Mouse (Mus musculus): ENCODE measurements around the gene Rasa2. TPM values are rescaled to one million over a fixed set of nuclear protein-coding genes. Genes with fewer than 3 reads are reported as not detected.
A peak's percentile ranks its signal among the peaks of the same experiment; 100 is the strongest.

The Rasa2 gene
- polyA plus RNA-seq, 1 experiment from 2014 or later = 9.7 TPM

DNA sequence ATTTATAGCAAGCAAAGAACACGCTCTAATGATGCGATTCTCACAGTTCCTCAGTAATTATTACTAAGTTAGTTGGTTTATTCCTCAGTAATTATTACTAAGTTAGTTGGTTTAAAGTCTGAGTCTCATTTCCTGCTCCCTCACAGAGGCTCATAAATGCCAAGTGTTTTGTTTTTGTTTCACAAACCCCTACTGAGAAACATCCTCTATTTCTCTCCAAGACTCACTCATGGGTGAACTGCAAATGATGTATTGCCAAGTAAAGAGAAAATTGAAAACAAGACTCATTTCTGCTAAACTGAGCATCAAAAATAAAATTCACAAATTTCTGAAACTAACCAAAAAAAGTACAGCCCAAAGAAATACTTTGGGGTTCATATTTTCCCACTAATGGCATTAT, 47.9 kb downstream of the Rasa2 start:
- no peaks in the 10 kb centered on the region for H3K9me3 ChIP-seq (replicated peaks; ENCODE audit: control insufficient read depth, low read length)
- DNase-seq (ENCODE audit: low spot score) (no peak), ATAC-seq (no peak)
- H3K27ac ChIP-seq (ENCODE audit: low read depth, low read length) = no peak overlapping the region
- 95% methylated on average over 2 of the region's 2 CpGs for WGBS
- no peaks in the 10 kb centered on the region for H3K4me1 ChIP-seq (ENCODE audit: control insufficient read depth, insufficient read depth, low read length)
- no peak overlapping the region for H3K9ac ChIP-seq (ENCODE audit: low read length)
- H3K27me3 ChIP-seq (replicated peaks; ENCODE audit: control insufficient read depth, insufficient read depth, low read length) = no peaks in the 10 kb centered on the region
- no peak overlapping the region for H3K4me3 ChIP-seq (ENCODE audit: low read depth, low read length)
- H3K4me2 ChIP-seq (ENCODE audit: low read length) = no peak overlapping the region
- peaks cover 7% of the 10 kb centered on the region for H3K36me3 ChIP-seq (ENCODE audit: control insufficient read depth, insufficient read depth, low read length)

DNA sequence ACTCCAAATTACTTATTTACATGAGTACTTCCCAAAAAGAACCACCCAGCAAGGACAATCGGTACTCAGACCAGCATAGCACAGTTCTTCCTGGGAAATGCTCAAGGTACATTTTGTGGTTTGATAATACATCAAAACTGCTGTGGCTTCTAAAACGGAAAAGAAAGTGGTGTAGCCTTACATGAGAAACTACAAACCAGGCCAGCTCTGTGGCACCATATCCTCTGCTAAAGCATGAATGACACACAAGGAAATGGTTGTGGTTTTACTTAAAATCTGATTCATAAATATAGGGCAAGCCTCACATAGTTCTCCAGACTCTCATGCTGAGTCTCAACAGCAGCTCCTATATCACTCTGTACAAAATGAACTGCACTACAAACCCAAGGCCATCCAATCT, 48.3 kb downstream of the Rasa2 start:
- no peaks in the 10 kb centered on the region for H3K9me3 ChIP-seq (replicated peaks; ENCODE audit: control insufficient read depth, low read length)
- H3K9ac ChIP-seq (ENCODE audit: low read length) = no peak overlapping the region
- 95% methylated on average over 2 of the region's 2 CpGs for WGBS
- no peak overlapping the region for H3K4me3 ChIP-seq (ENCODE audit: low read depth, low read length)
- no peak overlapping the region for H3K27ac ChIP-seq (ENCODE audit: low read depth, low read length)
- H3K27me3 ChIP-seq (replicated peaks; ENCODE audit: control insufficient read depth, insufficient read depth, low read length) = no peaks in the 10 kb centered on the region
- H3K4me2 ChIP-seq (ENCODE audit: low read length) = no peak overlapping the region
- DNase-seq (ENCODE audit: low spot score) = no peak
- peaks cover 7% of the 10 kb centered on the region for H3K36me3 ChIP-seq (ENCODE audit: control insufficient read depth, insufficient read depth, low read length)
- no peaks in the 10 kb centered on the region for H3K4me1 ChIP-seq (ENCODE audit: control insufficient read depth, insufficient read depth, low read length)
- ATAC-seq = no peak

DNA sequence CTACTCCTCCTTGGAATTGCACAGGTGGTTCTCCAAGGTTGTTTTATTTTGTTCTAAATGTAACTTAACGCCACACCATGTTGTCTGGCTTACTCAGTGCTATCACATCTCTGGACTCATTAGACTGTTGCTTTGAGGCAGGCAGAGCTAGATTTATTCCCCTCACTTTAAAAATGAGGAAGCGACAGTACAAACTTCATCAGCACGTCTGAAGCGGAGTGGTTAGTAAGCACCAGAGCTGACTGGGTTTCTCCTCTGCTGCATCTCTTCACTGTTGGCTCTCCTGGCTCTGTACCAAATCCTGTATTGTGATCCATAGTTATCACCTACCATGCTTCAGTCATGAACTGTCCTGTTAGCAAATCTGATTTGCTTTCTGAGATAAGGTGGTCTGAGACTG, 53.2 kb downstream of the Rasa2 start:
- Histone ChIP-seq H3K4me2 (ENCODE audit: low read length) (no peak overlapping the region), H3K27ac (ENCODE audit: low read depth, low read length) (no peak overlapping the region), H3K9me3 (replicated peaks; ENCODE audit: control insufficient read depth, low read length) (no peaks in the 10 kb centered on the region), H3K27me3 (replicated peaks; ENCODE audit: control insufficient read depth, insufficient read depth, low read length) (no peaks in the 10 kb centered on the region), H3K4me3 (ENCODE audit: low read depth, low read length) (no peak overlapping the region), H3K36me3 (ENCODE audit: control insufficient read depth, insufficient read depth, low read length) (peaks cover 14% of the 10 kb centered on the region; the same call in 1 of the 2 replicates), H3K9ac (ENCODE audit: low read length) (no peak overlapping the region), H3K4me1 (ENCODE audit: control insufficient read depth, insufficient read depth, low read length) (no peaks in the 10 kb centered on the region)
- ATAC-seq (no peak), DNase-seq (ENCODE audit: low spot score) (no peak)
- 92% methylated on average over 4 of the region's 4 CpGs for WGBS

DNA sequence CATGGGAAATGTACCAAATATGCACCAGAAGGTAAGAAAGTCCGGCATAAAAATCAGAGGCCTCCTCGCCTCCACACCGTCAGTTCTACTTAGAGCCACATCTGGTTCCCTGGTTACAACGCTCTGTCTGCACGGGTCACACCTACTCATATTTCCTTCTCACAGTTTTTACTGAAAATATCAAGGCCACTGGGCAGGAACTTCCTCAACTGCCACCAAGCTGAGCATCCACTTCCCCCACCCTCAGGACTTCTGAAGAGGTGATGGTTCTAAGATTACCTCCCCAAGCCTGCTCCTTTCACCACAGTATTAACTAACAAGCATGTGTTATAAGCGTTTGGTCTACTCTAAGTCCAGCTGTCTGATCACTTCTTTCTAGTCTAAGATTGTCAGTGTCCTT, 53.7 kb downstream of the Rasa2 start:
- Histone ChIP-seq H3K9ac (ENCODE audit: low read length) (no peak overlapping the region), H3K27me3 (replicated peaks; ENCODE audit: control insufficient read depth, insufficient read depth, low read length) (no peaks in the 10 kb centered on the region), H3K4me3 (ENCODE audit: low read depth, low read length) (no peak overlapping the region), H3K27ac (ENCODE audit: low read depth, low read length) (no peak overlapping the region), H3K9me3 (replicated peaks; ENCODE audit: control insufficient read depth, low read length) (no peaks in the 10 kb centered on the region), H3K4me2 (ENCODE audit: low read length) (no peak overlapping the region), H3K4me1 (ENCODE audit: control insufficient read depth, insufficient read depth, low read length) (no peaks in the 10 kb centered on the region), H3K36me3 (ENCODE audit: control insufficient read depth, insufficient read depth, low read length) (peaks cover 14% of the 10 kb centered on the region; the same call in 1 of the 2 replicates)
- WGBS = 89% methylated on average over 6 of the region's 6 CpGs
- ATAC-seq = no peak
- DNase-seq (ENCODE audit: low spot score) = no peak

DNA sequence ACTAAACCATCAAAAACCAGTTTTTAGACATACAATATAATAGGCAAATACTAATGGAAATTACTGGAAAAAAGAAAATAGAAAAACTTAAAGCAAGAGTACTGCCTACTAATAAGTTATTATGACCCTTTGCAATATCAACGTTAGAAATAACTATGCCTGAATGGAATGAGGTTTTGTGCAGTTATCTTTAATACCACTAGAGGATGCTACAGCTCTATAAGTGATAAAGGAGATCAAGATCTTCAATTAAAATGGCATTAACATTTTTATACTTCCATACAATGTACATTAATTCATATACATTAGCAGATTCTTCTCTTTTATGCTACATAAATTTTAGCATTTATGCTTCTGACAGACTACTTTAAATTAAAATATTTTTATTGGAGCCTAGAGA, 58.2 kb downstream of the Rasa2 start:
- 9% methylated on average over 1 of the region's 1 CpGs for WGBS
- DNase-seq (ENCODE audit: low spot score) = peak; percentile 77
- no peak overlapping the region for H3K4me2 ChIP-seq (ENCODE audit: low read length)

DNA sequence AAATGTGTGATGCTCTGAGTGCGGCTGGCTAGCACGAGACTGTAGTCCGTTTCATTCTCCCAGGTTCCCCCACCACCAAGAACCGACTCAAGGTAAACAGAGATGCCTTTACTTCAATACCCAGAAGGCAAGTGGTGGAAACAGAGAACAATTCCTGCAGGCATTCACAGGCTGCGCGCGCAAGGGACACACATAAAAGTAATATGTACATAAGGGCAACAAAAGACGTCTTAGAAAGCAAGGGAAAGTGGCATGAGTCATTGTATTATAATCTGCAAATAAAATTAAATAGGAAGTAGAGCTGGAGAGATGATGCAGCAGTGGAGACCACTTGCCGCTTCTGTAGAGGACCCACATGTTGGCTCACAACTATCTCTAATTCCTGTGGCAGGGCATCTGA, 58.7 kb downstream of the Rasa2 start:
- H3K9me3 ChIP-seq (replicated peaks; ENCODE audit: control insufficient read depth, low read length) = no peaks in the 10 kb centered on the region
- H3K4me2 ChIP-seq (ENCODE audit: low read length) = no peak overlapping the region
- no peak overlapping the region for H3K9ac ChIP-seq (ENCODE audit: low read length)
- whole genome bisulfite sequencing = 88% methylated on average over 9 of the region's 9 CpGs
- H3K4me3 ChIP-seq (ENCODE audit: low read depth, low read length) = no peak overlapping the region
- H3K36me3 ChIP-seq (ENCODE audit: control insufficient read depth, insufficient read depth, low read length) = peaks cover 22% of the 10 kb centered on the region
- H3K27ac ChIP-seq (ENCODE audit: low read depth, low read length) = no peak overlapping the region
- ATAC-seq = no peak
- no peaks in the 10 kb centered on the region for H3K4me1 ChIP-seq (ENCODE audit: control insufficient read depth, insufficient read depth, low read length)
- DNase-seq (ENCODE audit: low spot score) = no peak
- no peaks in the 10 kb centered on the region for H3K27me3 ChIP-seq (replicated peaks; ENCODE audit: control insufficient read depth, insufficient read depth, low read length)

More for the DNA sequence above, 58.2 kb downstream of the Rasa2 start:
- no peaks in the 10 kb centered on the region for H3K4me1 ChIP-seq (ENCODE audit: control insufficient read depth, insufficient read depth, low read length)
- H3K4me3 ChIP-seq (ENCODE audit: low read depth, low read length) = no peak overlapping the region
- H3K9me3 ChIP-seq (replicated peaks; ENCODE audit: control insufficient read depth, low read length) = no peaks in the 10 kb centered on the region
- no peak overlapping the region for H3K27ac ChIP-seq (ENCODE audit: low read depth, low read length)
- ATAC-seq = no peak
- no peaks in the 10 kb centered on the region for H3K27me3 ChIP-seq (replicated peaks; ENCODE audit: control insufficient read depth, insufficient read depth, low read length)
- H3K36me3 ChIP-seq (ENCODE audit: control insufficient read depth, insufficient read depth, low read length) = peaks cover 20% of the 10 kb centered on the region
- no peak overlapping the region for H3K9ac ChIP-seq (ENCODE audit: low read length)

DNA sequence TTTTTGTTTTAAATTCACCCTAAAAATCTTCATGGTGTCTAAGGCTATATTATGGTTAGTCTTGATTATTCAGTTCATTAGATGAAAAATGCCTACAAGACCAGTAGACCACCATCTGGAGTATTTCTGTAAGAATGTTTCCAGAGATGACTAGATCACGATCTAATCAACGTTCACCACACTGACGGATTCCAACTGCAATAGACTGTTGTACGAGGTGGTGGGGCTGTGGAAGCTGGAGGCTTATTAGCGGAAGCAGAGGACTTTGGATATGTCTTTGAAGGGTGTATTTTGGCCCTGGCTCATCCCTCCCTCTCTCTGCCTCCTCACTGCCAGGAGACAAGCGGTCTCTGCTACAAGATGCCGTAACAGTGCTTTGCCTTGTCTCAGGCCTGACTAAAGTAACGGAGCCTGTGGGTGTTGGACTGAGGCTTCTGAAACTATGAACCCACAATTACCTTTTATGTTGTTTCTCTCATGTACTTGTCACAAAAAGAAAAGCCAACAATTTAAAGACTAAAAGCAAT, 64.9 kb downstream of the Rasa2 start:
- 86% methylated on average over 8 of the region's 8 CpGs for WGBS
- no peak for ATAC-seq
- Histone ChIP-seq H3K36me3 (ENCODE audit: control insufficient read depth, insufficient read depth, low read length) (peaks cover 33% of the 10 kb centered on the region), H3K9me3 (replicated peaks; ENCODE audit: control insufficient read depth, low read length) (no peaks in the 10 kb centered on the region), H3K4me3 (ENCODE audit: low read depth, low read length) (no peak overlapping the region), H3K27ac (ENCODE audit: low read depth, low read length) (no peak overlapping the region), H3K27me3 (replicated peaks; ENCODE audit: control insufficient read depth, insufficient read depth, low read length) (no peaks in the 10 kb centered on the region), H3K4me2 (ENCODE audit: low read length) (no peak overlapping the region), H3K4me1 (ENCODE audit: control insufficient read depth, insufficient read depth, low read length) (no peaks in the 10 kb centered on the region), H3K9ac (ENCODE audit: low read length) (no peak overlapping the region)
- DNase-seq (ENCODE audit: low spot score) = no peak

DNA sequence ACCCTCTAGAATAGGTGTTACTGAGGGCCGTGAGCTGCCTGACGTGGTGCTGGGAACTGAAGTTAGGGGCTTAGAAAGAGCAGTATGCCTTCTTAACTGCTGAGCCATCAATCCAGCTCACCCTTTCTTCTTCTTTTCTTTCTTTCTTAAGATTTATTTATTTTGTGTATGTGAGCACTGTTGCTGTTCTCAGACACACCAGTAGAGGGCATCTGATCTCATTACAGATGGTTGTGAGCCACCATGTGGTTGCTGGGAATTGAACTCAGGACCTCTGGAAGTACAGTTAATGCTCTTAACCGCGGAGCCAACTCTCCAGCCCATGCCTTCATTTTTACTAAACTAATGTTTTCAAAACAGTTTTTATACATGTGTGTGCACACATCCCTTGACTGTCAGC, 67.9 kb downstream of the Rasa2 start:
- ATAC-seq (no peak), DNase-seq (ENCODE audit: low spot score) (no peak)
- Histone ChIP-seq H3K4me3 (ENCODE audit: low read depth, low read length) (no peak overlapping the region), H3K4me2 (ENCODE audit: low read length) (no peak overlapping the region), H3K27me3 (replicated peaks; ENCODE audit: control insufficient read depth, insufficient read depth, low read length) (no peaks in the 10 kb centered on the region), H3K9ac (ENCODE audit: low read length) (no peak overlapping the region), H3K9me3 (replicated peaks; ENCODE audit: control insufficient read depth, low read length) (no peaks in the 10 kb centered on the region), H3K4me1 (ENCODE audit: control insufficient read depth, insufficient read depth, low read length) (no peaks in the 10 kb centered on the region), H3K36me3 (ENCODE audit: control insufficient read depth, insufficient read depth, low read length) (peaks cover 39% of the 10 kb centered on the region), H3K27ac (ENCODE audit: low read depth, low read length) (no peak overlapping the region)
- 97% methylated on average over 4 of the region's 4 CpGs for whole genome bisulfite sequencing

DNA sequence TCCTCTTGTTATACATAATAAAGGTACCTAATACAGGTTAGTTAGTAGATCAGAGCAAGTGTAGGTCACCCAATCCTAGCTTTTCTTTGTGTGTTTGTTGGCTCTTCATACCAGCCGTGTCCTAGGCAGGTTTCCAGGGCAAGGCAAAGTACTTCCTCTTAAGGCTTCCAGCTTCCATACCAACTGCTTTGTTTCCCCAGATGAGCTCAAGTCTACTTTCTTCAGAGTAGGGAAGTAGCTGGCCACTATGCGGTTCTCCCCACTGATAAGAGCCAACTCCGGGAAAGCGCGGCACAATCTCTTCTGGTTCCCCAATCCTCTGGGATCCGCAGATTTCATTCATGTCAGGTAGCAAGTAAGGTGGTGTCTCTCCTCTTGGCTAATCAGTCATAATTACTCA, 72.3 kb downstream of the Rasa2 start:
- H3K4me2 ChIP-seq (ENCODE audit: low read length) = no peak overlapping the region
- H3K36me3 ChIP-seq (ENCODE audit: control insufficient read depth, insufficient read depth, low read length) = peaks cover 27% of the 10 kb centered on the region
- H3K27ac ChIP-seq (ENCODE audit: low read depth, low read length) = no peak overlapping the region
- WGBS = 98% methylated on average over 6 of the region's 6 CpGs
- no peak overlapping the region for H3K4me3 ChIP-seq (ENCODE audit: low read depth, low read length)
- no peaks in the 10 kb centered on the region for H3K27me3 ChIP-seq (replicated peaks; ENCODE audit: control insufficient read depth, insufficient read depth, low read length)
- no peak for DNase-seq (ENCODE audit: low spot score)
- H3K9ac ChIP-seq (ENCODE audit: low read length) = no peak overlapping the region
- no peaks in the 10 kb centered on the region for H3K4me1 ChIP-seq (ENCODE audit: control insufficient read depth, insufficient read depth, low read length)
- no peak for ATAC-seq
- H3K9me3 ChIP-seq (replicated peaks; ENCODE audit: control insufficient read depth, low read length) = no peaks in the 10 kb centered on the region

All from forebrain, embryonic 14.5 days (tissue).